Mouse (Mus musculus): ENCODE measurements around the gene Nfix. TPM values are rescaled to one million over a fixed set of nuclear protein-coding genes. Genes with fewer than 3 reads are reported as not detected.

Nfix gene
- polyA plus RNA-seq, 1 experiment: 74.6 TPM

GRCm38 (mm10) chr8:84773304-84773703 lies 26.8 kb downstream of the Nfix start:
- Histone ChIP-seq H3K4me3 (ENCODE audit: insufficient read depth, low read depth, low read length) (no peak overlapping the region), H3K27ac (replicated peaks; ENCODE audit: low read depth, low read length) (no peak overlapping the region), H3K4me1 (ENCODE audit: control insufficient read depth, insufficient read depth, insufficient read length, low read length) (peaks cover 21% of the 10 kb centered on the region)

GRCm38 (mm10) chr8:84772628-84773027 lies 27.5 kb downstream of the Nfix start:
- Histone ChIP-seq H3K27ac (replicated peaks; ENCODE audit: low read depth, low read length) (no peak overlapping the region), H3K4me1 (ENCODE audit: control insufficient read depth, insufficient read depth, insufficient read length, low read length) (peaks cover 17% of the 10 kb centered on the region), H3K4me3 (ENCODE audit: insufficient read depth, low read depth, low read length) (no peak overlapping the region)

- Histone ChIP-seq H3K4me1 (ENCODE audit: control insufficient read depth, insufficient read depth, insufficient read length, low read length) (peaks cover 20% of the 10 kb centered on the region), H3K27ac (replicated peaks; ENCODE audit: low read depth, low read length) (no peak overlapping the region), H3K4me3 (ENCODE audit: insufficient read depth, low read depth, low read length) (peak overlapping the region; percentile 4; the same call in 1 of the 2 replicates)
Observed at GRCm38 (mm10) chr8:84771941-84772378, 28.2 kb downstream of the Nfix start.

- Histone ChIP-seq H3K4me3 (ENCODE audit: insufficient read depth, low read depth, low read length) (no peak overlapping the region), H3K27ac (replicated peaks; ENCODE audit: low read depth, low read length) (no peak overlapping the region), H3K4me1 (ENCODE audit: control insufficient read depth, insufficient read depth, insufficient read length, low read length) (peaks cover 26% of the 10 kb centered on the region)
Observed at GRCm38 (mm10) chr8:84771000-84771687, 29.0 kb downstream of the Nfix start.

GRCm38 (mm10) chr8:84770100-84770953 lies 29.8 kb downstream of the Nfix start:
- no peak overlapping the region for H3K4me3 ChIP-seq (ENCODE audit: insufficient read depth, low read depth, low read length)
- H3K27ac ChIP-seq (replicated peaks; ENCODE audit: low read depth, low read length): no peak overlapping the region

GRCm38 (mm10) chr8:84769324-84769723 lies 30.8 kb downstream of the Nfix start:
- Histone ChIP-seq H3K4me3 (ENCODE audit: insufficient read depth, low read depth, low read length) (no peak overlapping the region), H3K4me1 (ENCODE audit: control insufficient read depth, insufficient read depth, insufficient read length, low read length) (peaks cover 17% of the 10 kb centered on the region), H3K27ac (replicated peaks; ENCODE audit: low read depth, low read length) (no peak overlapping the region)

More at GRCm38 (mm10) chr8:84770100-84770953, 29.8 kb downstream of the Nfix start:
- peaks cover 22% of the 10 kb centered on the region for H3K4me1 ChIP-seq (ENCODE audit: control insufficient read depth, insufficient read depth, insufficient read length, low read length)

- Histone ChIP-seq H3K4me1 (ENCODE audit: control insufficient read depth, insufficient read depth, insufficient read length, low read length) (peaks cover 17% of the 10 kb centered on the region), H3K4me3 (ENCODE audit: insufficient read depth, low read depth, low read length) (no peak overlapping the region), H3K27ac (replicated peaks; ENCODE audit: low read depth, low read length) (0 out of 2 replicates have a peak overlapping the region, but pooled peaks have one; percentile 3)
Observed at GRCm38 (mm10) chr8:84768343-84769095, 31.6 kb downstream of the Nfix start.

- no peak overlapping the region for H3K27ac ChIP-seq (replicated peaks; ENCODE audit: low read depth, low read length)
- no peak overlapping the region for H3K4me3 ChIP-seq (ENCODE audit: insufficient read depth, low read depth, low read length)
- peaks cover 17% of the 10 kb centered on the region for H3K4me1 ChIP-seq (ENCODE audit: control insufficient read depth, insufficient read depth, insufficient read length, low read length)
Observed at GRCm38 (mm10) chr8:84767221-84767620, 32.9 kb downstream of the Nfix start.

GRCm38 (mm10) chr8:84766422-84766821 lies 33.7 kb downstream of the Nfix start:
- no peak overlapping the region for H3K4me3 ChIP-seq (ENCODE audit: insufficient read depth, low read depth, low read length)
- H3K4me1 ChIP-seq (ENCODE audit: control insufficient read depth, insufficient read depth, insufficient read length, low read length): peaks cover 17% of the 10 kb centered on the region
- peak overlapping the region; percentile 9; the same call in 1 of the 2 replicates for H3K27ac ChIP-seq (replicated peaks; ENCODE audit: low read depth, low read length)

- Histone ChIP-seq H3K4me3 (ENCODE audit: insufficient read depth, low read depth, low read length) (no peak overlapping the region), H3K27ac (replicated peaks; ENCODE audit: low read depth, low read length) (no peak overlapping the region), H3K4me1 (ENCODE audit: control insufficient read depth, insufficient read depth, insufficient read length, low read length) (peaks cover 17% of the 10 kb centered on the region)
Observed at GRCm38 (mm10) chr8:84765629-84766028, 34.5 kb downstream of the Nfix start.

- H3K4me1 ChIP-seq (ENCODE audit: control insufficient read depth, insufficient read depth, insufficient read length, low read length): peaks cover 17% of the 10 kb centered on the region
- no peak overlapping the region for H3K27ac ChIP-seq (replicated peaks; ENCODE audit: low read depth, low read length)
- no peak overlapping the region for H3K4me3 ChIP-seq (ENCODE audit: insufficient read depth, low read depth, low read length)
Observed at GRCm38 (mm10) chr8:84764870-84765495, 35.2 kb downstream of the Nfix start.

- Histone ChIP-seq H3K4me3 (ENCODE audit: insufficient read depth, low read depth, low read length) (no peak overlapping the region), H3K4me1 (ENCODE audit: control insufficient read depth, insufficient read depth, insufficient read length, low read length) (peaks cover 17% of the 10 kb centered on the region), H3K27ac (replicated peaks; ENCODE audit: low read depth, low read length) (no peak overlapping the region)
Observed at GRCm38 (mm10) chr8:84764100-84764499, 36.0 kb downstream of the Nfix start.

GRCm38 (mm10) chr8:84760901-84761300 lies 39.2 kb downstream of the Nfix start:
- Histone ChIP-seq H3K4me1 (ENCODE audit: control insufficient read depth, insufficient read depth, insufficient read length, low read length) (peaks cover 2% of the 10 kb centered on the region; the same call in 1 of the 2 replicates), H3K27ac (replicated peaks; ENCODE audit: low read depth, low read length) (no peak overlapping the region), H3K4me3 (ENCODE audit: insufficient read depth, low read depth, low read length) (no peak overlapping the region)

- Histone ChIP-seq H3K27ac (replicated peaks; ENCODE audit: low read depth, low read length) (no peak overlapping the region), H3K4me1 (ENCODE audit: control insufficient read depth, insufficient read depth, insufficient read length, low read length) (no peaks in the 10 kb centered on the region), H3K4me3 (ENCODE audit: insufficient read depth, low read depth, low read length) (no peak overlapping the region)
Observed at GRCm38 (mm10) chr8:84760405-84760805, 39.7 kb downstream of the Nfix start.
